Mouse (Mus musculus) forebrain, embryonic 14.5 days (tissue): ENCODE data around the gene Atxn7l2. TPM values are rescaled to one million over a fixed set of nuclear protein-coding genes. Genes with fewer than 3 reads are reported as not detected.
A peak's percentile ranks its signal among the peaks of the same experiment; 100 is the strongest.

Experiments used
- ATAC-seq: fragments of 200-750 bp; cut with Nextera tagmentation; 2 replicates; pipeline ENCODE4 v1.8.0; 2017; ENCODE audit warnings: mild to moderate bottlenecking, moderate library complexity
- DNase-seq: peaks from one replicate; pipeline ENCODE4 v3.0.0-alpha.2; 2015; ENCODE audit warnings: low spot score
- H3K27ac ChIP-seq: fragments of 300-500 bp; sonication (generic); 2 replicates; pipeline ENCODE4 v1.5.1; 2014; ENCODE audit warnings: low read depth, mild to moderate bottlenecking, control low read depth, low read length, moderate library complexity
- H3K27me3 ChIP-seq: fragments of 300-500 bp; sonication (generic); replicated peaks from 2 replicates; pipeline ENCODE4 v1.6.1; 2014; ENCODE audit warnings: low read length, control low read depth, mixed read lengths; ENCODE audit not compliant: control insufficient read depth, insufficient read depth
- H3K36me3 ChIP-seq: fragments of 300-500 bp; sonication (generic); 2 replicates; pipeline ENCODE4 v1.6.1; 2014; ENCODE audit warnings: low read length, control low read depth; ENCODE audit not compliant: control insufficient read depth, insufficient read depth
- H3K4me1 ChIP-seq: fragments of 300-500 bp; sonication (generic); 2 replicates; pipeline ENCODE4 v1.6.1; 2014; ENCODE audit warnings: antibody characterized with exemption, low read length, control low read depth; ENCODE audit not compliant: control insufficient read depth, insufficient read depth
- H3K4me2 ChIP-seq: fragments of 300-500 bp; sonication (generic); 2 replicates; pipeline ENCODE4 v1.6.1; 2014; ENCODE audit warnings: mild to moderate bottlenecking, control low read depth, low read length
- H3K4me3 ChIP-seq: fragments of 300-500 bp; sonication (generic); 2 replicates; pipeline ENCODE4 v1.5.1; 2014; ENCODE audit warnings: low read depth, low read length, control low read depth
- H3K9ac ChIP-seq: fragments of 300-500 bp; sonication (generic); 2 replicates; pipeline ENCODE4 v1.6.1; 2014; ENCODE audit warnings: mild to moderate bottlenecking, low read length, control low read depth, moderate library complexity
- H3K9me3 ChIP-seq: fragments of 300-500 bp; sonication (generic); replicated peaks from 2 replicates; pipeline ENCODE4 v1.6.1; 2016; ENCODE audit warnings: low read length, control low read depth, mixed read lengths; ENCODE audit not compliant: control insufficient read depth
- WGBS: fragments of 180-500 bp; shearing (Covaris S2); extraction: QIAGEN DNeasy Blood & Tissue Kit; methylation state at CpG from one replicate; pipeline ENCODE4 v1.1.7; 2014; 5-methylcytosine and 5-hydroxymethylcytosine counted together
- polyA plus RNA-seq: library from polyadenylated mRNA; unstranded; fragments of >200 nt; fragmentation: Nextera tagmentation; extraction: Ambion mirVana; gene quantifications from 2 replicates; pipeline ENCODE4 v1.2.1, GENCODE M21; 2014

Atxn7l2 gene
- polyA plus RNA-seq, 1 experiment from 2014 or later = 24.1 TPM

GRCm38 (mm10) chr3:108187111-108187795 is 23.5 kb downstream of the Atxn7l2 start:
- Histone ChIP-seq H3K27ac (no peak overlapping the region), H3K4me1 (0 out of 2 replicates have a peak, but pooled peaks cover 7% of the 10 kb centered on the region), H3K4me2 (peak overlapping the region; percentile 83), H3K9me3 (no peaks in the 10 kb centered on the region), H3K36me3 (peaks cover 13% of the 10 kb centered on the region; the same call in 1 of the 2 replicates), H3K27me3 (no peaks in the 10 kb centered on the region), H3K4me3 (peak overlapping the region; percentile 72), H3K9ac (peak overlapping the region; percentile 82)
- DNase-seq (no peak), ATAC-seq (peak; percentile 8; the same call in 1 of the 2 replicates)
- 63% methylated on average over 20 of the region's 20 CpGs for WGBS

- H3K4me1 ChIP-seq = 0 out of 2 replicates have a peak, but pooled peaks cover 7% of the 10 kb centered on the region
- peak within 1 kb of the TSS; percentile 82 for H3K9ac ChIP-seq
- under 1% methylated on average over 59 of the region's 100 CpGs for WGBS
- H3K4me2 ChIP-seq = peak within 1 kb of the TSS; percentile 83
- DNase-seq (peak; percentile 64), ATAC-seq (peak; percentile 73)
- peak within 1 kb of the TSS; percentile 72 for H3K4me3 ChIP-seq
- peak within 1 kb of the TSS; percentile 60; the same call in 1 of the 2 replicates for H3K27ac ChIP-seq
- no peaks in the 10 kb centered on the region for H3K27me3 ChIP-seq
- peaks cover 10% of the 10 kb centered on the region; the same call in 1 of the 2 replicates for H3K36me3 ChIP-seq
- H3K9me3 ChIP-seq = no peaks in the 10 kb centered on the region
Observed at GRCm38 (mm10) chr3:108186098-108187047, 24.4 kb downstream of the Atxn7l2 start, which contains the start of gene Amigo1. Gene Amigo1, plus strand, starts transcription at chr3:108186335.

- Histone ChIP-seq H3K36me3 (peaks cover 5% of the 10 kb centered on the region; the same call in 1 of the 2 replicates), H3K4me1 (0 out of 2 replicates have a peak, but pooled peaks cover 7% of the 10 kb centered on the region), H3K9me3 (no peaks in the 10 kb centered on the region), H3K4me3 (peak overlapping the region; percentile 72), H3K27ac (no peak overlapping the region), H3K4me2 (peak overlapping the region; percentile 83), H3K27me3 (no peaks in the 10 kb centered on the region), H3K9ac (peak overlapping the region; percentile 82)
- 3% methylated on average over 16 of the region's 16 CpGs for WGBS
- DNase-seq (no peak), ATAC-seq (peak; percentile 44; the same call in 1 of the 2 replicates)
Observed at GRCm38 (mm10) chr3:108185460-108186097, 25.2 kb downstream of the Atxn7l2 start.

GRCm38 (mm10) chr3:108184742-108185141 is 26.0 kb downstream of the Atxn7l2 start:
- H3K9ac ChIP-seq = no peak overlapping the region
- H3K4me3 ChIP-seq = no peak overlapping the region
- ATAC-seq = no peak
- H3K9me3 ChIP-seq = no peaks in the 10 kb centered on the region
- 0 out of 2 replicates have a peak, but pooled peaks cover 7% of the 10 kb centered on the region for H3K4me1 ChIP-seq
- DNase-seq = no peak
- no peaks in the 10 kb centered on the region for H3K27me3 ChIP-seq
- H3K36me3 ChIP-seq = peaks cover 5% of the 10 kb centered on the region; the same call in 1 of the 2 replicates
- no peak overlapping the region for H3K4me2 ChIP-seq
- 88% methylated on average over 3 of the region's 3 CpGs for WGBS
- no peak overlapping the region for H3K27ac ChIP-seq

GRCm38 (mm10) chr3:108180514-108180913 is 30.2 kb downstream of the Atxn7l2 start:
- Histone ChIP-seq H3K4me1 (peaks cover 3% of the 10 kb centered on the region), H3K4me3 (no peak overlapping the region)

GRCm38 (mm10) chr3:108178756-108179715 is 31.7 kb downstream of the Atxn7l2 start:
- no peak overlapping the region for H3K9ac ChIP-seq
- DNase-seq (no peak), ATAC-seq (no peak)
- WGBS = 77% methylated on average over 7 of the region's 7 CpGs
- no peaks in the 10 kb centered on the region for H3K9me3 ChIP-seq
- peaks cover 15% of the 10 kb centered on the region for H3K4me1 ChIP-seq
- no peak overlapping the region for H3K4me3 ChIP-seq
- H3K36me3 ChIP-seq = no peaks in the 10 kb centered on the region
- no peak overlapping the region for H3K4me2 ChIP-seq
- H3K27me3 ChIP-seq = no peaks in the 10 kb centered on the region
- H3K27ac ChIP-seq = no peak overlapping the region

More at GRCm38 (mm10) chr3:108180514-108180913, 30.2 kb downstream of the Atxn7l2 start:
- Histone ChIP-seq H3K4me2 (no peak overlapping the region), H3K9ac (no peak overlapping the region), H3K27me3 (no peaks in the 10 kb centered on the region), H3K9me3 (no peaks in the 10 kb centered on the region), H3K36me3 (no peaks in the 10 kb centered on the region), H3K27ac (no peak overlapping the region)
- ATAC-seq (no peak), DNase-seq (no peak)
- 14% methylated on average over 2 of the region's 2 CpGs for WGBS

- peak overlapping the region; percentile 78 for H3K27ac ChIP-seq
- H3K27me3 ChIP-seq = no peaks in the 10 kb centered on the region
- ATAC-seq = peak; percentile 96
- H3K4me1 ChIP-seq = peaks cover 17% of the 10 kb centered on the region
- peak overlapping the region; percentile 15; the same call in 1 of the 2 replicates for H3K4me2 ChIP-seq
- WGBS = 10% methylated on average over 14 of the region's 14 CpGs
- no peaks in the 10 kb centered on the region for H3K36me3 ChIP-seq
- no peak overlapping the region for H3K4me3 ChIP-seq
- peak overlapping the region; percentile 40; the same call in 1 of the 2 replicates for H3K9ac ChIP-seq
- DNase-seq = peak; percentile 95
- no peaks in the 10 kb centered on the region for H3K9me3 ChIP-seq
Observed at GRCm38 (mm10) chr3:108174672-108175531, 35.8 kb downstream of the Atxn7l2 start.
